Mouse (Mus musculus): Measurements from ENCODE around the gene Cdk6. TPM values are rescaled to one million over a fixed set of nuclear protein-coding genes. Genes with fewer than 3 reads are reported as not detected.

The Cdk6 gene
- total RNA-seq, 1 experiment = 34.1 TPM

- in situ Hi-C loops (cut with MboI; ENCODE audit: low sequenced_read_pairs in 2 of 2, unreplicated experiment in 2 of 2) = no loop called here
- no peak for DNase-seq (ENCODE audit: low read depth, low spot score)
- Histone ChIP-seq H3K9me3 (ENCODE audit: control insufficient read depth, insufficient read depth, low read depth, low read length) (no peaks in the 10 kb centered on the region), H3K9ac (ENCODE audit: insufficient read depth, low read depth, low read length, poor library complexity, severe bottlenecking) (no peak overlapping the region), H3K36me3 (ENCODE audit: control insufficient read depth, insufficient read depth, low read length, poor library complexity, severe bottlenecking) (no peaks in the 10 kb centered on the region), H3K4me3 (ENCODE audit: insufficient read depth in 1 of 2, low read depth in 1 of 2, low read length in 2 of 2, poor library complexity in 1 of 2, severe bottlenecking in 1 of 2) (no peak overlapping the region), H3K4me1 (ENCODE audit: control insufficient read depth in 2 of 2, insufficient read depth in 2 of 2, low read length in 2 of 2, poor library complexity in 1 of 2) (0 out of 4 replicates have a peak, but pooled peaks cover 0 to 2% of the 10 kb centered on the region in 2 experiments), H3K27ac (ENCODE audit: insufficient read depth, low read depth, low read length, poor library complexity, severe bottlenecking) (no peak overlapping the region)
- no peak for TF ChIP-seq MAFK (IDR thresholded peaks at IDR 0.05; ENCODE audit: insufficient read depth, low read depth, low read length)
- no peak for TF ChIP-seq CHD2 (IDR thresholded peaks at IDR 0.05; ENCODE audit: low read depth, low read length)
- no peak for TF ChIP-seq HCFC1 (IDR thresholded peaks at IDR 0.05; ENCODE audit: borderline replicate concordance, insufficient read depth, low read length)
- TF ChIP-seq ZNF384 (IDR thresholded peaks at IDR 0.05; ENCODE audit: low read depth, low read length) = no peak
- no peak for TF ChIP-seq ZC3H11A (IDR thresholded peaks at IDR 0.05; ENCODE audit: borderline replicate concordance, low read depth, low read length)
These were observed 197.5 kb downstream of the Cdk6 start for GRCm38 (mm10) chr5:3538505-3539472.

- in situ Hi-C loops (cut with MboI; ENCODE audit: low sequenced_read_pairs in 2 of 2, unreplicated experiment in 2 of 2) = no loop called here
- TF ChIP-seq MAFK (IDR thresholded peaks at IDR 0.05; ENCODE audit: insufficient read depth, low read depth, low read length) (no peak), ZNF384 (IDR thresholded peaks at IDR 0.05; ENCODE audit: low read depth, low read length) (no peak), CHD2 (IDR thresholded peaks at IDR 0.05; ENCODE audit: low read depth, low read length) (no peak), ZC3H11A (IDR thresholded peaks at IDR 0.05; ENCODE audit: borderline replicate concordance, low read depth, low read length) (no peak), HCFC1 (IDR thresholded peaks at IDR 0.05; ENCODE audit: borderline replicate concordance, insufficient read depth, low read length) (no peak)
- peak; percentile 16 for DNase-seq (ENCODE audit: low read depth, low spot score)
- Histone ChIP-seq H3K9me3 (ENCODE audit: control insufficient read depth, insufficient read depth, low read depth, low read length) (no peaks in the 10 kb centered on the region), H3K4me1 (ENCODE audit: control insufficient read depth in 2 of 2, insufficient read depth in 2 of 2, low read length in 2 of 2, poor library complexity in 1 of 2) (peaks cover 4 to 5% of the 10 kb centered on the region in 2 experiments; a peak in 2 of 4 replicates), H3K36me3 (ENCODE audit: control insufficient read depth, insufficient read depth, low read length, poor library complexity, severe bottlenecking) (peaks cover 1% of the 10 kb centered on the region; the same call in 1 of the 2 replicates), H3K27ac (ENCODE audit: insufficient read depth, low read depth, low read length, poor library complexity, severe bottlenecking) (no peak overlapping the region), H3K4me3 (ENCODE audit: insufficient read depth in 1 of 2, low read depth in 1 of 2, low read length in 2 of 2, poor library complexity in 1 of 2, severe bottlenecking in 1 of 2) (no peak overlapping the region), H3K9ac (ENCODE audit: insufficient read depth, low read depth, low read length, poor library complexity, severe bottlenecking) (no peak overlapping the region)
These were observed 200.6 kb downstream of the Cdk6 start for GRCm38 (mm10) chr5:3541871-3542270.

- in situ Hi-C loops (cut with MboI; ENCODE audit: low sequenced_read_pairs in 2 of 2, unreplicated experiment in 2 of 2) = no loop called here
- H3K4me1 ChIP-seq (ENCODE audit: control insufficient read depth in 2 of 2, insufficient read depth in 2 of 2, low read length in 2 of 2, poor library complexity in 1 of 2) = peaks cover 4 to 6% of the 10 kb centered on the region in 2 experiments; a peak in 2 of 4 replicates
- H3K4me3 ChIP-seq (ENCODE audit: insufficient read depth in 1 of 2, low read depth in 1 of 2, low read length in 2 of 2, poor library complexity in 1 of 2, severe bottlenecking in 1 of 2) = peak within 1 kb of the TSS; percentile 94 to 95
- H3K27ac ChIP-seq (ENCODE audit: insufficient read depth, low read depth, low read length, poor library complexity, severe bottlenecking) = 0 out of 2 replicates have a peak within 1 kb of the TSS, but pooled peaks have one; percentile 59
- DNase-seq (ENCODE audit: low read depth, low spot score) = peak; percentile 92
- peak within 1 kb of the TSS; percentile 98 for H3K9ac ChIP-seq (ENCODE audit: insufficient read depth, low read depth, low read length, poor library complexity, severe bottlenecking)
- H3K9me3 ChIP-seq (ENCODE audit: control insufficient read depth, insufficient read depth, low read depth, low read length) = no peaks in the 10 kb centered on the region
- H3K36me3 ChIP-seq (ENCODE audit: control insufficient read depth, insufficient read depth, low read length, poor library complexity, severe bottlenecking) = peaks cover 3% of the 10 kb centered on the region; the same call in 1 of the 2 replicates
- TF ChIP-seq ZNF384 (IDR thresholded peaks at IDR 0.05; ENCODE audit: low read depth, low read length) (no peak), HCFC1 (IDR thresholded peaks at IDR 0.05; ENCODE audit: borderline replicate concordance, insufficient read depth, low read length) (peak; percentile 70; the same call in 1 of the 2 replicates)
These were observed 202.6 kb downstream of the Cdk6 start, which contains the start of gene Fam133b for GRCm38 (mm10) chr5:3543629-3544479. Fam133b (plus strand) TSS chr5:3543833.

GRCm38 (mm10) chr5:3544480-3544769 is 203.1 kb downstream of the Cdk6 start:
- Histone ChIP-seq H3K27ac (ENCODE audit: insufficient read depth, low read depth, low read length, poor library complexity, severe bottlenecking) (no peak overlapping the region), H3K4me1 (ENCODE audit: control insufficient read depth in 2 of 2, insufficient read depth in 2 of 2, low read length in 2 of 2, poor library complexity in 1 of 2) (peaks cover 4 to 7% of the 10 kb centered on the region in 2 experiments; a peak in 2 of 4 replicates), H3K9ac (ENCODE audit: insufficient read depth, low read depth, low read length, poor library complexity, severe bottlenecking) (peak overlapping the region; percentile 98), H3K36me3 (ENCODE audit: control insufficient read depth, insufficient read depth, low read length, poor library complexity, severe bottlenecking) (peaks cover 3% of the 10 kb centered on the region; the same call in 1 of the 2 replicates), H3K4me3 (ENCODE audit: insufficient read depth in 1 of 2, low read depth in 1 of 2, low read length in 2 of 2, poor library complexity in 1 of 2, severe bottlenecking in 1 of 2) (peak overlapping the region; percentile 94 to 95), H3K9me3 (ENCODE audit: control insufficient read depth, insufficient read depth, low read depth, low read length) (no peaks in the 10 kb centered on the region)
- in situ Hi-C loops (cut with MboI; ENCODE audit: low sequenced_read_pairs in 2 of 2, unreplicated experiment in 2 of 2) = no loop called here
- no peak for DNase-seq (ENCODE audit: low read depth, low spot score)
- no peak for TF ChIP-seq CHD2 (IDR thresholded peaks at IDR 0.05; ENCODE audit: low read depth, low read length)
- TF ChIP-seq ZNF384 (IDR thresholded peaks at IDR 0.05; ENCODE audit: low read depth, low read length) = no peak
- TF ChIP-seq MAFK (IDR thresholded peaks at IDR 0.05; ENCODE audit: insufficient read depth, low read depth, low read length) = no peak
- TF ChIP-seq HCFC1 (IDR thresholded peaks at IDR 0.05; ENCODE audit: borderline replicate concordance, insufficient read depth, low read length) = no peak
- TF ChIP-seq ZC3H11A (IDR thresholded peaks at IDR 0.05; ENCODE audit: borderline replicate concordance, low read depth, low read length) = no peak
